Mouse (Mus musculus) frontal cortex, postnatal 14 days (tissue): ENCODE data around the gene Pgls.
A peak's percentile ranks its signal among the peaks of the same experiment; 100 is the strongest.

Source experiments
- DNase-seq, 2 experiments: peaks; one replicate each; pipeline ENCODE4 v3.0.0; 2022; ENCODE audit warnings: low spot score in 2 of 2

The Pgls gene

GRCm38 (mm10) chr8:71598375-71598774 lies 6.4 kb downstream of the Pgls start:
- DNase-seq: no peak

GRCm38 (mm10) chr8:71598841-71599240 lies 6.9 kb downstream of the Pgls start:
- no peak for DNase-seq

GRCm38 (mm10) chr8:71601939-71602665 lies 10.1 kb downstream of the Pgls start:
- DNase-seq: no peak

GRCm38 (mm10) chr8:71602666-71603334 lies 10.8 kb downstream of the Pgls start:
- DNase-seq: no peak

GRCm38 (mm10) chr8:71604021-71604420 lies 12.0 kb downstream of the Pgls start:
- no peak for DNase-seq

- peak; percentile 94 to 98 for DNase-seq
Observed at GRCm38 (mm10) chr8:71610822-71611651, 19.1 kb downstream of the Pgls start, which contains the start of gene Colgalt1. Colgalt1 (plus strand) TSS chr8:71610998.

- DNase-seq: no peak
Observed at GRCm38 (mm10) chr8:71612141-71612540, 20.2 kb downstream of the Pgls start.

GRCm38 (mm10) chr8:71613418-71613817 lies 21.4 kb downstream of the Pgls start:
- DNase-seq: no peak

GRCm38 (mm10) chr8:71619786-71620185 lies 27.8 kb downstream of the Pgls start:
- no peak for DNase-seq

- DNase-seq: no peak
Observed at GRCm38 (mm10) chr8:71625088-71625487, 33.1 kb downstream of the Pgls start.

- DNase-seq: no peak
Observed at GRCm38 (mm10) chr8:71626753-71627152, 34.8 kb downstream of the Pgls start.

- DNase-seq: no peak
Observed at GRCm38 (mm10) chr8:71627265-71628099, 35.5 kb downstream of the Pgls start.

GRCm38 (mm10) chr8:71628396-71629095 lies 36.6 kb downstream of the Pgls start:
- no peak for DNase-seq

- DNase-seq: peak; percentile 83 to 89
Observed at GRCm38 (mm10) chr8:71629096-71629697, 37.2 kb downstream of the Pgls start.

GRCm38 (mm10) chr8:71629781-71630212 lies 37.8 kb downstream of the Pgls start:
- DNase-seq: no peak

GRCm38 (mm10) chr8:71630761-71631160 lies 38.8 kb downstream of the Pgls start:
- no peak for DNase-seq

- DNase-seq: no peak
Observed at GRCm38 (mm10) chr8:71631897-71632296, 39.9 kb downstream of the Pgls start.

- DNase-seq: no peak
Observed at GRCm38 (mm10) chr8:71633164-71633563, 41.2 kb downstream of the Pgls start.

- no peak for DNase-seq
Observed at GRCm38 (mm10) chr8:71633981-71634667, 42.1 kb downstream of the Pgls start.
